Comparison of ENCODE assay signal across 16 mouse cellular contexts in genomic region chr4:136865531-136865930, GRCm38 (mm10). TPM values are rescaled to one million over a fixed set of nuclear protein-coding genes. Genes with fewer than 3 reads are reported as not detected.
DNase-seq lines count a peak whose midpoint lies in the region; ATAC-seq and TF ChIP-seq lines count a peak whose summit lies in the region.
"Had no signal": no experiment of that assay in that cellular context is flagged by ENCODE, and none has a peak within 500 bp of the region (broad histone marks: within the 10 kb centered on the region; RNA-seq: fewer than 3 reads in every experiment).

No protein-coding gene starts in this region.

- DNase-seq in forebrain, embryonic 10.5 days (ENCODE audit: extremely low spot score, low spot score): no peak
- no peak for DNase-seq in forebrain, postnatal 0 days
- no peak for DNase-seq in hindbrain, embryonic 10.5 days (ENCODE audit: low spot score)
- no peak for DNase-seq in midbrain, embryonic 10.5 days (ENCODE audit: low spot score)
- DNase-seq in yolk sac, embryonic 10.5 days (ENCODE audit: low spot score): no peak
- DNase-seq in kidney, adult 8-10 months: no peak
- DNase-seq in ovary, postnatal 10 days (ENCODE audit: low spot score): no peak
- DNase-seq: cerebellum, adult 8-10 months; gastrocnemius, postnatal 25 days; thymus, postnatal 14 days had no signal

- peaks cover 79% of the 10 kb centered on the region for H3K4me1 ChIP-seq in forebrain, embryonic 10.5 days
- H3K4me1 ChIP-seq in forebrain, postnatal 0 days (ENCODE audit: insufficient read depth): peaks cover 7% of the 10 kb centered on the region
- peaks cover 83% of the 10 kb centered on the region for H3K4me1 ChIP-seq in hindbrain, embryonic 10.5 days (replicated peaks)
- peaks cover 90% of the 10 kb centered on the region for H3K4me1 ChIP-seq in midbrain, embryonic 10.5 days
- peaks cover 17% of the 10 kb centered on the region; the same call in 1 of the 2 replicates for H3K4me1 ChIP-seq in neural tube, embryonic 14.5 days (ENCODE audit: control insufficient read depth, insufficient read depth, low read length)

- no peaks in the 10 kb centered on the region for H3K36me3 ChIP-seq in forebrain, embryonic 10.5 days (replicated peaks)
- H3K36me3 ChIP-seq in forebrain, postnatal 0 days (ENCODE audit: insufficient read depth): no peaks in the 10 kb centered on the region
- H3K36me3 ChIP-seq in hindbrain, embryonic 10.5 days: no peaks in the 10 kb centered on the region
- H3K36me3 ChIP-seq in midbrain, embryonic 10.5 days: no peaks in the 10 kb centered on the region
- H3K36me3 ChIP-seq in neural tube, embryonic 14.5 days (ENCODE audit: control insufficient read depth, insufficient read depth, low read length): no peaks in the 10 kb centered on the region
- H3K36me3 ChIP-seq: embryonic facial prominence, embryonic 13.5 days; heart, embryonic 12.5 days; kidney, embryonic 15.5 days had no signal

- no peak overlapping the region for H3K9ac ChIP-seq in forebrain, postnatal 0 days
- no peak overlapping the region for H3K9ac ChIP-seq in neural tube, embryonic 14.5 days (replicated peaks; ENCODE audit: low read depth, low read length)
- H3K9ac ChIP-seq: heart, embryonic 12.5 days; kidney, embryonic 15.5 days had no signal

- 60% methylated on average over 5 of the region's 5 CpGs for WGBS in forebrain, embryonic 10.5 days
- 64% methylated on average over 5 of the region's 5 CpGs for WGBS in forebrain, postnatal 0 days
- 66% methylated on average over 5 of the region's 5 CpGs for WGBS in hindbrain, embryonic 10.5 days
- 60% methylated on average over 5 of the region's 5 CpGs for WGBS in midbrain, embryonic 10.5 days
- 34% methylated on average over 5 of the region's 5 CpGs for WGBS in neural tube, embryonic 14.5 days

- ATAC-seq in forebrain, postnatal 0 days: no peak
- ATAC-seq in neural tube, embryonic 14.5 days (ENCODE audit: low read depth): 0 out of 2 replicates have a peak, but pooled peaks have one; percentile 10

- peaks cover 42% of the 10 kb centered on the region for H3K27me3 ChIP-seq in forebrain, embryonic 10.5 days (ENCODE audit: poor library complexity, severe bottlenecking)
- H3K27me3 ChIP-seq in forebrain, postnatal 0 days (ENCODE audit: insufficient read depth, low read length): no peaks in the 10 kb centered on the region
- peaks cover 19% of the 10 kb centered on the region; the same call in 1 of the 2 replicates for H3K27me3 ChIP-seq in hindbrain, embryonic 10.5 days (ENCODE audit: insufficient read depth, poor library complexity, severe bottlenecking)
- peaks cover 19% of the 10 kb centered on the region; the same call in 1 of the 2 replicates for H3K27me3 ChIP-seq in midbrain, embryonic 10.5 days (ENCODE audit: low read depth, poor library complexity, severe bottlenecking)
- H3K27me3 ChIP-seq in neural tube, embryonic 14.5 days (ENCODE audit: control insufficient read depth, insufficient read depth, low read length): no peaks in the 10 kb centered on the region

- peak overlapping the region; percentile 31 for H3K4me3 ChIP-seq in forebrain, embryonic 10.5 days
- no peak overlapping the region for H3K4me3 ChIP-seq in forebrain, postnatal 0 days (ENCODE audit: low read depth, low read length)
- H3K4me3 ChIP-seq in hindbrain, embryonic 10.5 days: peak overlapping the region; percentile 22; the same call in 1 of the 2 replicates
- H3K4me3 ChIP-seq in midbrain, embryonic 10.5 days: peak overlapping the region; percentile 29
- H3K4me3 ChIP-seq in neural tube, embryonic 14.5 days (ENCODE audit: low read depth, low read length): no peak overlapping the region
- H3K4me3 ChIP-seq: embryonic facial prominence, embryonic 13.5 days; heart, embryonic 12.5 days; kidney, embryonic 15.5 days; megakaryocyte, embryonic 14.5 days had no signal

- H3K27ac ChIP-seq in forebrain, embryonic 10.5 days: peak overlapping the region; percentile 87
- no peak overlapping the region for H3K27ac ChIP-seq in forebrain, postnatal 0 days (ENCODE audit: low read depth, low read length)
- H3K27ac ChIP-seq in hindbrain, embryonic 10.5 days: peak overlapping the region; percentile 92
- H3K27ac ChIP-seq in midbrain, embryonic 10.5 days (replicated peaks): peak overlapping the region; percentile 93
- peak overlapping the region; percentile 70 for H3K27ac ChIP-seq in neural tube, embryonic 14.5 days (ENCODE audit: low read depth, low read length)
- H3K27ac ChIP-seq: embryonic facial prominence, embryonic 13.5 days; kidney, embryonic 15.5 days had no signal

- no peaks in the 10 kb centered on the region for H3K9me3 ChIP-seq in forebrain, embryonic 10.5 days
- no peaks in the 10 kb centered on the region for H3K9me3 ChIP-seq in forebrain, postnatal 0 days (ENCODE audit: low read length)
- no peaks in the 10 kb centered on the region for H3K9me3 ChIP-seq in hindbrain, embryonic 10.5 days
- H3K9me3 ChIP-seq in midbrain, embryonic 10.5 days (replicated peaks): no peaks in the 10 kb centered on the region
- H3K9me3 ChIP-seq in neural tube, embryonic 14.5 days (ENCODE audit: control insufficient read depth, low read length): no peaks in the 10 kb centered on the region
- H3K9me3 ChIP-seq: embryonic facial prominence, embryonic 13.5 days; heart, embryonic 12.5 days; kidney, embryonic 15.5 days; megakaryocyte, embryonic 14.5 days had no signal

- H3K4me2 ChIP-seq in forebrain, postnatal 0 days (ENCODE audit: low read depth): no peak overlapping the region
- peak overlapping the region; percentile 25; the same call in 1 of the 2 replicates for H3K4me2 ChIP-seq in neural tube, embryonic 14.5 days (ENCODE audit: low read depth, low read length)
- H3K4me2 ChIP-seq: heart, embryonic 12.5 days; kidney, embryonic 15.5 days; liver, embryonic 11.5 days had no signal

- no peak for TF ChIP-seq CTCF in forebrain, postnatal 0 days (IDR thresholded peaks at IDR 0.05; ENCODE audit: low read depth)

RNA-seq across cellular contexts. Expression of gene C1qb, which starts 20.5 kb away (rescaled TPM):
- polyA plus RNA-seq in forebrain, embryonic 10.5 days (2016; fragmentation: Nextera tagmentation; extraction: Ambion mirVana): 15.1 and 15.5 TPM in 2 replicates
- 53.9 and 57.1 TPM in 2 replicates for total RNA-seq in forebrain, postnatal 0 days (2014; rRNA removed)
- polyA plus RNA-seq in forebrain, postnatal 0 days (2015; fragmentation: Nextera tagmentation; extraction: Ambion mirVana): 67.4 and 78.2 TPM in 2 replicates
- 23.4 and 38.4 TPM in 2 replicates for polyA plus RNA-seq in hindbrain, embryonic 10.5 days (2016; fragmentation: Nextera tagmentation; extraction: Ambion mirVana)
- 20.6 and 32.4 TPM in 2 replicates for polyA plus RNA-seq in midbrain, embryonic 10.5 days (2016; fragmentation: Nextera tagmentation; extraction: Ambion mirVana)
- polyA plus RNA-seq in neural tube, embryonic 14.5 days (2014; fragmentation: Nextera tagmentation; extraction: Ambion mirVana): 28.2 and 49.7 TPM in 2 replicates

RNA-seq across cellular contexts. Expression of gene C1qc, which starts 27.3 kb away (rescaled TPM):
- polyA plus RNA-seq in forebrain, embryonic 10.5 days (2016; fragmentation: Nextera tagmentation; extraction: Ambion mirVana): 5.0 and 6.9 TPM in 2 replicates
- 61.9 and 64.6 TPM in 2 replicates for total RNA-seq in forebrain, postnatal 0 days (2014; rRNA removed)
- polyA plus RNA-seq in forebrain, postnatal 0 days (2015; fragmentation: Nextera tagmentation; extraction: Ambion mirVana): 46.1 and 49.3 TPM in 2 replicates
- polyA plus RNA-seq in hindbrain, embryonic 10.5 days (2016; fragmentation: Nextera tagmentation; extraction: Ambion mirVana): 7.5 and 18.5 TPM in 2 replicates
- polyA plus RNA-seq in midbrain, embryonic 10.5 days (2016; fragmentation: Nextera tagmentation; extraction: Ambion mirVana): 7.1 and 12.9 TPM in 2 replicates
- polyA plus RNA-seq in neural tube, embryonic 14.5 days (2014; fragmentation: Nextera tagmentation; extraction: Ambion mirVana): 15.3 and 25.2 TPM in 2 replicates

RNA-seq across cellular contexts. Expression of gene Ephb2, which starts 29.7 kb away (rescaled TPM):
- 9.5 and 9.7 TPM in 2 replicates for polyA plus RNA-seq in forebrain, embryonic 10.5 days (2016; fragmentation: Nextera tagmentation; extraction: Ambion mirVana)
- 79.9 and 85.6 TPM in 2 replicates for total RNA-seq in forebrain, postnatal 0 days (2014; rRNA removed)
- polyA plus RNA-seq in forebrain, postnatal 0 days (2015; fragmentation: Nextera tagmentation; extraction: Ambion mirVana): 9.2 and 10.8 TPM in 2 replicates
- polyA plus RNA-seq in hindbrain, embryonic 10.5 days (2016; fragmentation: Nextera tagmentation; extraction: Ambion mirVana): 13.4 and 21.5 TPM in 2 replicates
- polyA plus RNA-seq in midbrain, embryonic 10.5 days (2016; fragmentation: Nextera tagmentation; extraction: Ambion mirVana): 15.6 and 20.9 TPM in 2 replicates
- 19.6 and 24.7 TPM in 2 replicates for polyA plus RNA-seq in neural tube, embryonic 14.5 days (2014; fragmentation: Nextera tagmentation; extraction: Ambion mirVana)

RNA-seq across cellular contexts. Expression of gene C1qa, which starts 33.1 kb away (rescaled TPM):
- 4.5 TPM in 2 replicates for polyA plus RNA-seq in forebrain, embryonic 10.5 days (2016; fragmentation: Nextera tagmentation; extraction: Ambion mirVana)
- 47.7 and 53.1 TPM in 2 replicates for total RNA-seq in forebrain, postnatal 0 days (2014; rRNA removed)
- polyA plus RNA-seq in forebrain, postnatal 0 days (2015; fragmentation: Nextera tagmentation; extraction: Ambion mirVana): 42.2 and 43.5 TPM in 2 replicates
- polyA plus RNA-seq in hindbrain, embryonic 10.5 days (2016; fragmentation: Nextera tagmentation; extraction: Ambion mirVana): 4.8 and 10.8 TPM in 2 replicates
- 4.9 and 9.1 TPM in 2 replicates for polyA plus RNA-seq in midbrain, embryonic 10.5 days (2016; fragmentation: Nextera tagmentation; extraction: Ambion mirVana)
- 19.6 and 29.3 TPM in 2 replicates for polyA plus RNA-seq in neural tube, embryonic 14.5 days (2014; fragmentation: Nextera tagmentation; extraction: Ambion mirVana)

Comparison
In these comparisons a context has a peak if more than half of its experiments do, and no peak if none do; other contexts are left out.
1. H3K4me3 ChIP-seq: peak in forebrain, embryonic 10.5 days (single experiment), hindbrain, embryonic 10.5 days (single experiment) and midbrain, embryonic 10.5 days (single experiment); none in forebrain, postnatal 0 days (single experiment) and neural tube, embryonic 14.5 days (single experiment).